Mouse (Mus musculus) cortical plate, adult 2 months (tissue): ENCODE data around the gene Cd79b. TPM values are rescaled to one million over a fixed set of nuclear protein-coding genes. Genes with fewer than 3 reads are reported as not detected.

ENCODE experiments used
- H3K27ac ChIP-seq: fragments of 200-500 bp; 2 replicates; pipeline ENCODE4 v1.5.1; 2012; ENCODE audit warnings: low read length, control low read depth, inconsistent platforms; ENCODE audit not compliant: insufficient read depth
- H3K4me1 ChIP-seq: fragments of 200-500 bp; 2 replicates; pipeline ENCODE4 v1.6.1; 2011; ENCODE audit warnings: low read length; ENCODE audit not compliant: control insufficient read depth, insufficient read depth
- H3K4me3 ChIP-seq: fragments of 200-500 bp; 2 replicates; pipeline ENCODE4 v1.5.1; 2011; ENCODE audit warnings: mild to moderate bottlenecking, low read length, control low read depth; ENCODE audit not compliant: insufficient read depth
- CTCF ChIP-seq: fragments of 200-500 bp; IDR thresholded peaks from 2 replicates; pipeline ENCODE4 v1.5.1; 2011; ENCODE audit warnings: mild to moderate bottlenecking, control low read depth, low read length; ENCODE audit not compliant: insufficient read depth; ENCODE audit errors: extremely low read depth
- POLR2A ChIP-seq: fragments of 200-500 bp; IDR thresholded peaks from 2 replicates; pipeline ENCODE4 v1.6.1; 2011; ENCODE audit warnings: mild to moderate bottlenecking, low read length, control low read depth; ENCODE audit not compliant: insufficient read depth; ENCODE audit errors: extremely low read depth
- polyA plus RNA-seq: library from polyadenylated mRNA; depleted of rRNA; stranded (reverse); fragments of >200 nt; gene quantifications from 2 replicates; pipeline ENCODE4 v1.2.3, GENCODE M21; 2012

Gene Cd79b
- polyA plus RNA-seq, 1 experiment: 0.44 TPM

- Histone ChIP-seq H3K4me1 (no peaks in the 10 kb centered on the region), H3K27ac (no peak overlapping the region), H3K4me3 (no peak overlapping the region)
- no peak for TF ChIP-seq POLR2A
- peak; percentile 97 for TF ChIP-seq CTCF
Observed at GRCm38 (mm10) chr11:106302634-106303033, 11.9 kb downstream of the Cd79b start.

GRCm38 (mm10) chr11:106301765-106302164 is 12.8 kb downstream of the Cd79b start, which contains the start of gene Gh:
Gh (minus strand) TSS chr11:106301865.
- H3K4me1 ChIP-seq: no peaks in the 10 kb centered on the region
- H3K4me3 ChIP-seq: no peak within 1 kb of the TSS
- TF ChIP-seq CTCF (no peak), POLR2A (no peak)
- no peak within 1 kb of the TSS for H3K27ac ChIP-seq

- H3K27ac ChIP-seq: no peak overlapping the region
- H3K4me3 ChIP-seq: no peak overlapping the region
- H3K4me1 ChIP-seq: peaks cover under 1% of the 10 kb centered on the region; the same call in 1 of the 2 replicates
- TF ChIP-seq CTCF (no peak), POLR2A (no peak)
Observed at GRCm38 (mm10) chr11:106291861-106292260, 22.7 kb downstream of the Cd79b start.

GRCm38 (mm10) chr11:106290376-106290775 is 24.2 kb downstream of the Cd79b start:
- H3K27ac ChIP-seq: no peak overlapping the region
- TF ChIP-seq CTCF (no peak), POLR2A (no peak)
- peaks cover 1% of the 10 kb centered on the region; the same call in 1 of the 2 replicates for H3K4me1 ChIP-seq
- H3K4me3 ChIP-seq: no peak overlapping the region

- TF ChIP-seq CTCF (0 out of 2 replicates have a peak, but pooled peaks have one; percentile 8), POLR2A (no peak)
- no peak overlapping the region for H3K27ac ChIP-seq
Observed at GRCm38 (mm10) chr11:106289369-106289768, 25.2 kb downstream of the Cd79b start.

GRCm38 (mm10) chr11:106286987-106287386 is 27.6 kb downstream of the Cd79b start:
- Histone ChIP-seq H3K27ac (no peak overlapping the region), H3K4me1 (peaks cover 1% of the 10 kb centered on the region; the same call in 1 of the 2 replicates), H3K4me3 (no peak overlapping the region)
- no peak for TF ChIP-seq CTCF
- TF ChIP-seq POLR2A: no peak

More at GRCm38 (mm10) chr11:106289369-106289768, 25.2 kb downstream of the Cd79b start:
- peaks cover 1% of the 10 kb centered on the region; the same call in 1 of the 2 replicates for H3K4me1 ChIP-seq
- no peak overlapping the region for H3K4me3 ChIP-seq

- peaks cover 1% of the 10 kb centered on the region; the same call in 1 of the 2 replicates for H3K4me1 ChIP-seq
- H3K27ac ChIP-seq: no peak overlapping the region
- H3K4me3 ChIP-seq: no peak overlapping the region
- TF ChIP-seq CTCF (no peak), POLR2A (no peak)
Observed at GRCm38 (mm10) chr11:106286206-106286605, 28.4 kb downstream of the Cd79b start.

- Histone ChIP-seq H3K4me1 (peaks cover 1% of the 10 kb centered on the region; the same call in 1 of the 2 replicates), H3K4me3 (no peak overlapping the region), H3K27ac (no peak overlapping the region)
- no peak for TF ChIP-seq POLR2A
- TF ChIP-seq CTCF: no peak
Observed at GRCm38 (mm10) chr11:106284126-106284525, 30.4 kb downstream of the Cd79b start.

GRCm38 (mm10) chr11:106283371-106283770 is 31.2 kb downstream of the Cd79b start:
- no peak for TF ChIP-seq POLR2A
- TF ChIP-seq CTCF: no peak
- Histone ChIP-seq H3K4me3 (no peak overlapping the region), H3K27ac (no peak overlapping the region), H3K4me1 (peaks cover 1% of the 10 kb centered on the region; the same call in 1 of the 2 replicates)

- H3K4me1 ChIP-seq: peaks cover 1% of the 10 kb centered on the region; the same call in 1 of the 2 replicates
- TF ChIP-seq POLR2A (no peak), CTCF (no peak)
- H3K4me3 ChIP-seq: no peak overlapping the region
- no peak overlapping the region for H3K27ac ChIP-seq
Observed at GRCm38 (mm10) chr11:106282452-106282851, 32.1 kb downstream of the Cd79b start.
